Mouse (Mus musculus): ENCODE results near the gene Cdh16. TPM values are rescaled to one million over a fixed set of nuclear protein-coding genes. Genes with fewer than 3 reads are reported as not detected.

Cdh16 gene
- polyA plus RNA-seq, 1 experiment from 2014 or later = not detected

- Histone ChIP-seq H3K9ac (ENCODE audit: low read depth, low read length) (peak overlapping the region; percentile 50), H3K4me1 (ENCODE audit: control insufficient read depth, insufficient read depth, low read length) (0 out of 2 replicates have a peak, but pooled peaks cover 3% of the 10 kb centered on the region), H3K9me3 (replicated peaks; ENCODE audit: control insufficient read depth, low read length, poor library complexity, severe bottlenecking) (no peaks in the 10 kb centered on the region), H3K4me2 (ENCODE audit: low read length) (peak overlapping the region; percentile 57), H3K36me3 (ENCODE audit: control insufficient read depth, insufficient read depth, low read length) (no peaks in the 10 kb centered on the region), H3K27ac (ENCODE audit: low read length) (no peak overlapping the region), H3K4me3 (ENCODE audit: low read depth, low read length) (peak overlapping the region; percentile 30), H3K27me3 (ENCODE audit: control insufficient read depth, insufficient read depth, low read depth, low read length) (no peaks in the 10 kb centered on the region)
- peak; percentile 80 for ATAC-seq
- 7% methylated on average over 26 of the region's 26 CpGs for WGBS
Measured at GRCm38 (mm10) chr8:104570436-104571343, 53.5 kb downstream of the Cdh16 start.

GRCm38 (mm10) chr8:104569559-104569958, 54.6 kb downstream of the Cdh16 start:
- H3K9ac ChIP-seq (ENCODE audit: low read depth, low read length) = no peak overlapping the region
- H3K4me3 ChIP-seq (ENCODE audit: low read depth, low read length) = no peak overlapping the region
- no peak overlapping the region for H3K27ac ChIP-seq (ENCODE audit: low read length)
- H3K27me3 ChIP-seq (ENCODE audit: control insufficient read depth, insufficient read depth, low read depth, low read length) = no peaks in the 10 kb centered on the region
- no peaks in the 10 kb centered on the region for H3K9me3 ChIP-seq (replicated peaks; ENCODE audit: control insufficient read depth, low read length, poor library complexity, severe bottlenecking)
- no peak for ATAC-seq
- no peak overlapping the region for H3K4me2 ChIP-seq (ENCODE audit: low read length)
- H3K36me3 ChIP-seq (ENCODE audit: control insufficient read depth, insufficient read depth, low read length) = no peaks in the 10 kb centered on the region
- H3K4me1 ChIP-seq (ENCODE audit: control insufficient read depth, insufficient read depth, low read length) = 0 out of 2 replicates have a peak, but pooled peaks cover 3% of the 10 kb centered on the region
- 56% methylated on average over 1 of the region's 1 CpGs for WGBS

- no peaks in the 10 kb centered on the region for H3K9me3 ChIP-seq (replicated peaks; ENCODE audit: control insufficient read depth, low read length, poor library complexity, severe bottlenecking)
- no peak overlapping the region for H3K9ac ChIP-seq (ENCODE audit: low read depth, low read length)
- no peak overlapping the region for H3K4me3 ChIP-seq (ENCODE audit: low read depth, low read length)
- no peak for ATAC-seq
- no peaks in the 10 kb centered on the region for H3K27me3 ChIP-seq (ENCODE audit: control insufficient read depth, insufficient read depth, low read depth, low read length)
- H3K36me3 ChIP-seq (ENCODE audit: control insufficient read depth, insufficient read depth, low read length) = no peaks in the 10 kb centered on the region
- no peak overlapping the region for H3K27ac ChIP-seq (ENCODE audit: low read length)
- H3K4me1 ChIP-seq (ENCODE audit: control insufficient read depth, insufficient read depth, low read length) = no peaks in the 10 kb centered on the region
- no peak overlapping the region for H3K4me2 ChIP-seq (ENCODE audit: low read length)
- WGBS = 95% methylated on average over 5 of the region's 5 CpGs
Measured at GRCm38 (mm10) chr8:104565457-104565798, 58.8 kb downstream of the Cdh16 start.

- no peaks in the 10 kb centered on the region for H3K4me1 ChIP-seq (ENCODE audit: control insufficient read depth, insufficient read depth, low read length)
- ATAC-seq = peak; percentile 62; the same call in 1 of the 2 replicates
- H3K27me3 ChIP-seq (ENCODE audit: control insufficient read depth, insufficient read depth, low read depth, low read length) = no peaks in the 10 kb centered on the region
- no peak overlapping the region for H3K9ac ChIP-seq (ENCODE audit: low read depth, low read length)
- no peaks in the 10 kb centered on the region for H3K9me3 ChIP-seq (replicated peaks; ENCODE audit: control insufficient read depth, low read length, poor library complexity, severe bottlenecking)
- H3K36me3 ChIP-seq (ENCODE audit: control insufficient read depth, insufficient read depth, low read length) = no peaks in the 10 kb centered on the region
- H3K4me2 ChIP-seq (ENCODE audit: low read length) = no peak overlapping the region
- no peak overlapping the region for H3K4me3 ChIP-seq (ENCODE audit: low read depth, low read length)
- 20% methylated on average over 22 of the region's 22 CpGs for WGBS
- H3K27ac ChIP-seq (ENCODE audit: low read length) = no peak overlapping the region
Measured at GRCm38 (mm10) chr8:104564633-104565456, 59.4 kb downstream of the Cdh16 start.

GRCm38 (mm10) chr8:104560731-104561130, 63.5 kb downstream of the Cdh16 start:
- no peaks in the 10 kb centered on the region for H3K36me3 ChIP-seq (ENCODE audit: control insufficient read depth, insufficient read depth, low read length)
- ATAC-seq = no peak
- no peak overlapping the region for H3K4me3 ChIP-seq (ENCODE audit: low read depth, low read length)
- no peak overlapping the region for H3K4me2 ChIP-seq (ENCODE audit: low read length)
- no peaks in the 10 kb centered on the region for H3K4me1 ChIP-seq (ENCODE audit: control insufficient read depth, insufficient read depth, low read length)
- no peaks in the 10 kb centered on the region for H3K9me3 ChIP-seq (replicated peaks; ENCODE audit: control insufficient read depth, low read length, poor library complexity, severe bottlenecking)
- H3K27ac ChIP-seq (ENCODE audit: low read length) = no peak overlapping the region
- H3K9ac ChIP-seq (ENCODE audit: low read depth, low read length) = no peak overlapping the region
- no peaks in the 10 kb centered on the region for H3K27me3 ChIP-seq (ENCODE audit: control insufficient read depth, insufficient read depth, low read depth, low read length)

GRCm38 (mm10) chr8:104557226-104557625, 67.0 kb downstream of the Cdh16 start:
- Histone ChIP-seq H3K4me1 (ENCODE audit: control insufficient read depth, insufficient read depth, low read length) (no peaks in the 10 kb centered on the region), H3K4me2 (ENCODE audit: low read length) (no peak overlapping the region), H3K27me3 (ENCODE audit: control insufficient read depth, insufficient read depth, low read depth, low read length) (no peaks in the 10 kb centered on the region)

GRCm38 (mm10) chr8:104555191-104555590, 69.0 kb downstream of the Cdh16 start:
- Histone ChIP-seq H3K9ac (ENCODE audit: low read depth, low read length) (no peak overlapping the region), H3K27ac (ENCODE audit: low read length) (no peak overlapping the region), H3K4me3 (ENCODE audit: low read depth, low read length) (no peak overlapping the region), H3K27me3 (ENCODE audit: control insufficient read depth, insufficient read depth, low read depth, low read length) (no peaks in the 10 kb centered on the region), H3K4me1 (ENCODE audit: control insufficient read depth, insufficient read depth, low read length) (no peaks in the 10 kb centered on the region), H3K36me3 (ENCODE audit: control insufficient read depth, insufficient read depth, low read length) (no peaks in the 10 kb centered on the region), H3K9me3 (replicated peaks; ENCODE audit: control insufficient read depth, low read length, poor library complexity, severe bottlenecking) (no peaks in the 10 kb centered on the region), H3K4me2 (ENCODE audit: low read length) (no peak overlapping the region)
- ATAC-seq = no peak
- WGBS = 84% methylated on average over 4 of the region's 4 CpGs

More at GRCm38 (mm10) chr8:104557226-104557625, 67.0 kb downstream of the Cdh16 start:
- WGBS = 88% methylated on average over 7 of the region's 7 CpGs
- Histone ChIP-seq H3K9ac (ENCODE audit: low read depth, low read length) (no peak overlapping the region), H3K36me3 (ENCODE audit: control insufficient read depth, insufficient read depth, low read length) (no peaks in the 10 kb centered on the region), H3K4me3 (ENCODE audit: low read depth, low read length) (no peak overlapping the region), H3K9me3 (replicated peaks; ENCODE audit: control insufficient read depth, low read length, poor library complexity, severe bottlenecking) (no peaks in the 10 kb centered on the region), H3K27ac (ENCODE audit: low read length) (no peak overlapping the region)
- no peak for ATAC-seq

All from midbrain, embryonic 16.5 days (tissue).